Mouse (Mus musculus): ENCODE measurements around the gene Rgr. TPM values are rescaled to one million over a fixed set of nuclear protein-coding genes. Genes with fewer than 3 reads are reported as not detected.

Rgr gene
- total and polyA plus RNA-seq, 2 experiments from 2014 or later = 0.10 to 0.35 TPM

- H3K9ac ChIP-seq = no peak overlapping the region
- H3K4me1 ChIP-seq (ENCODE audit: insufficient read depth) = 0 out of 2 replicates have a peak, but pooled peaks cover 8% of the 10 kb centered on the region
- H3K9me3 ChIP-seq (ENCODE audit: low read length) = no peaks in the 10 kb centered on the region
- H3K36me3 ChIP-seq (ENCODE audit: insufficient read depth) = no peaks in the 10 kb centered on the region
- H3K27ac ChIP-seq (ENCODE audit: low read depth, low read length) = no peak overlapping the region
- no peak overlapping the region for H3K4me3 ChIP-seq (ENCODE audit: low read depth, low read length)
- no peaks in the 10 kb centered on the region for H3K27me3 ChIP-seq (ENCODE audit: insufficient read depth, low read length)
- DNase-seq = no peak
- 95% methylated on average over 3 of the region's 3 CpGs for WGBS
- no peak overlapping the region for H3K4me2 ChIP-seq (ENCODE audit: low read depth)
- TF ChIP-seq CTCF (IDR thresholded peaks at IDR 0.05; ENCODE audit: low read depth) = no peak
- no peak for ATAC-seq
Measured at GRCm38 (mm10) chr14:37027951-37028350, 20.8 kb downstream of the Rgr start.

GRCm38 (mm10) chr14:37027248-37027933 lies 21.4 kb downstream of the Rgr start:
- Histone ChIP-seq H3K27ac (ENCODE audit: low read depth, low read length) (no peak overlapping the region), H3K4me1 (ENCODE audit: insufficient read depth) (0 out of 2 replicates have a peak, but pooled peaks cover 2% of the 10 kb centered on the region), H3K4me3 (ENCODE audit: low read depth, low read length) (no peak overlapping the region), H3K4me2 (ENCODE audit: low read depth) (no peak overlapping the region), H3K27me3 (ENCODE audit: insufficient read depth, low read length) (no peaks in the 10 kb centered on the region), H3K36me3 (ENCODE audit: insufficient read depth) (no peaks in the 10 kb centered on the region), H3K9me3 (ENCODE audit: low read length) (no peaks in the 10 kb centered on the region), H3K9ac (no peak overlapping the region)
- ATAC-seq (no peak), DNase-seq (no peak)
- WGBS = 85% methylated on average over 4 of the region's 4 CpGs
- no peak for TF ChIP-seq CTCF (IDR thresholded peaks at IDR 0.05; ENCODE audit: low read depth)

- 45% methylated on average over 5 of the region's 5 CpGs for WGBS
- Histone ChIP-seq H3K36me3 (ENCODE audit: insufficient read depth) (no peaks in the 10 kb centered on the region), H3K27me3 (ENCODE audit: insufficient read depth, low read length) (no peaks in the 10 kb centered on the region), H3K9ac (no peak overlapping the region), H3K9me3 (ENCODE audit: low read length) (no peaks in the 10 kb centered on the region), H3K4me1 (ENCODE audit: insufficient read depth) (no peaks in the 10 kb centered on the region), H3K4me2 (ENCODE audit: low read depth) (no peak overlapping the region), H3K27ac (ENCODE audit: low read depth, low read length) (no peak overlapping the region), H3K4me3 (ENCODE audit: low read depth, low read length) (no peak overlapping the region)
- no peak for ATAC-seq
- no peak for DNase-seq
- no peak for TF ChIP-seq CTCF (IDR thresholded peaks at IDR 0.05; ENCODE audit: low read depth)
Measured at GRCm38 (mm10) chr14:37015894-37016293, 32.9 kb downstream of the Rgr start.

GRCm38 (mm10) chr14:37013644-37014043 lies 35.1 kb downstream of the Rgr start:
- Histone ChIP-seq H3K4me3 (ENCODE audit: low read depth, low read length) (no peak overlapping the region), H3K27ac (ENCODE audit: low read depth, low read length) (no peak overlapping the region), H3K27me3 (ENCODE audit: insufficient read depth, low read length) (no peaks in the 10 kb centered on the region), H3K9me3 (ENCODE audit: low read length) (no peaks in the 10 kb centered on the region), H3K9ac (no peak overlapping the region), H3K36me3 (ENCODE audit: insufficient read depth) (no peaks in the 10 kb centered on the region), H3K4me2 (ENCODE audit: low read depth) (no peak overlapping the region), H3K4me1 (ENCODE audit: insufficient read depth) (no peaks in the 10 kb centered on the region)
- 31% methylated on average over 3 of the region's 3 CpGs for WGBS
- no peak for TF ChIP-seq CTCF (IDR thresholded peaks at IDR 0.05; ENCODE audit: low read depth)
- ATAC-seq (peak; percentile 55), DNase-seq (no peak)

- ATAC-seq (no peak), DNase-seq (no peak)
- Histone ChIP-seq H3K9ac (no peak overlapping the region), H3K9me3 (ENCODE audit: low read length) (no peaks in the 10 kb centered on the region), H3K4me2 (ENCODE audit: low read depth) (no peak overlapping the region), H3K4me1 (ENCODE audit: insufficient read depth) (no peaks in the 10 kb centered on the region), H3K4me3 (ENCODE audit: low read depth, low read length) (no peak overlapping the region), H3K27me3 (ENCODE audit: insufficient read depth, low read length) (no peaks in the 10 kb centered on the region), H3K36me3 (ENCODE audit: insufficient read depth) (no peaks in the 10 kb centered on the region), H3K27ac (ENCODE audit: low read depth, low read length) (no peak overlapping the region)
- WGBS = 87% methylated on average over 2 of the region's 2 CpGs
- TF ChIP-seq CTCF (IDR thresholded peaks at IDR 0.05; ENCODE audit: low read depth) = no peak
Measured at GRCm38 (mm10) chr14:37009686-37010085, 39.1 kb downstream of the Rgr start.

GRCm38 (mm10) chr14:37006489-37006888 lies 42.3 kb downstream of the Rgr start:
- DNase-seq = no peak
- no peak overlapping the region for H3K4me3 ChIP-seq (ENCODE audit: low read depth, low read length)
- TF ChIP-seq CTCF (IDR thresholded peaks at IDR 0.05; ENCODE audit: low read depth) = no peak
- H3K4me1 ChIP-seq (ENCODE audit: insufficient read depth) = no peaks in the 10 kb centered on the region
- 42% methylated on average over 8 of the region's 8 CpGs for WGBS
- no peaks in the 10 kb centered on the region for H3K36me3 ChIP-seq (ENCODE audit: insufficient read depth)
- H3K9ac ChIP-seq = no peak overlapping the region
- ATAC-seq = peak; percentile 42; the same call in 1 of the 2 replicates
- no peaks in the 10 kb centered on the region for H3K27me3 ChIP-seq (ENCODE audit: insufficient read depth, low read length)
- no peak overlapping the region for H3K27ac ChIP-seq (ENCODE audit: low read depth, low read length)
- H3K4me2 ChIP-seq (ENCODE audit: low read depth) = no peak overlapping the region
- no peaks in the 10 kb centered on the region for H3K9me3 ChIP-seq (ENCODE audit: low read length)

GRCm38 (mm10) chr14:37005865-37006264 lies 42.9 kb downstream of the Rgr start:
- no peaks in the 10 kb centered on the region for H3K9me3 ChIP-seq (ENCODE audit: low read length)
- TF ChIP-seq CTCF (IDR thresholded peaks at IDR 0.05; ENCODE audit: low read depth) = no peak
- no peak overlapping the region for H3K4me3 ChIP-seq (ENCODE audit: low read depth, low read length)
- H3K27me3 ChIP-seq (ENCODE audit: insufficient read depth, low read length) = no peaks in the 10 kb centered on the region
- no peak overlapping the region for H3K4me2 ChIP-seq (ENCODE audit: low read depth)
- H3K36me3 ChIP-seq (ENCODE audit: insufficient read depth) = no peaks in the 10 kb centered on the region
- no peak overlapping the region for H3K9ac ChIP-seq
- DNase-seq (peak; percentile 15), ATAC-seq (peak; percentile 68)
- WGBS = 24% methylated on average over 3 of the region's 3 CpGs
- no peaks in the 10 kb centered on the region for H3K4me1 ChIP-seq (ENCODE audit: insufficient read depth)
- no peak overlapping the region for H3K27ac ChIP-seq (ENCODE audit: low read depth, low read length)
